Mouse (Mus musculus) heart, embryonic 14.5 days (tissue): ENCODE data around the gene Rbm18. TPM values are rescaled to one million over a fixed set of nuclear protein-coding genes. Genes with fewer than 3 reads are reported as not detected.
A peak's percentile ranks its signal among the peaks of the same experiment; 100 is the strongest.
"Not testable (repeated sequence)": the region's sequence is repeated elsewhere in the genome, so short reads cannot be mapped to it uniquely, and the experiment has no call there.

Source experiments
- ATAC-seq: fragments of 200-750 bp; cut with Nextera tagmentation; 2 replicates; pipeline ENCODE4 v1.8.0; 2017; ENCODE audit warnings: low read depth, moderate TSS enrichment; ENCODE audit not compliant: insufficient number of reproducible peaks, insufficient read depth, low FRiP score
- H3K27ac ChIP-seq, 2 experiments: fragments of 200-500 bp in 1 of 2; fragments of 300-500 bp in 1 of 2; sonication (generic) in 1 of 2; replicated peaks in 1 of 2; 2 replicates each; pipeline ENCODE4 v1.5.1; 2012 to 2014; ENCODE audit warnings: low read depth in 2 of 2, low read length in 2 of 2, control low read depth in 1 of 2, mild to moderate bottlenecking in 1 of 2, mixed read lengths in 1 of 2; ENCODE audit not compliant: control insufficient read depth in 1 of 2, insufficient read depth in 1 of 2
- H3K27me3 ChIP-seq: fragments of 300-500 bp; sonication (generic); 2 replicates; pipeline ENCODE4 v1.6.1; 2014; ENCODE audit warnings: mild to moderate bottlenecking, low read length, control low read depth; ENCODE audit not compliant: control insufficient read depth, insufficient read depth
- H3K36me3 ChIP-seq: fragments of 300-500 bp; sonication (generic); 2 replicates; pipeline ENCODE4 v1.6.1; 2014; ENCODE audit warnings: mild to moderate bottlenecking, control low read depth, low read length, mixed read lengths; ENCODE audit not compliant: control insufficient read depth, insufficient read depth
- H3K4me1 ChIP-seq, 2 experiments: fragments of 200-500 bp in 1 of 2; fragments of 300-500 bp in 1 of 2; sonication (generic) in 1 of 2; 2 replicates each; pipeline ENCODE4 v1.6.1; 2012 to 2014; ENCODE audit warnings: low read length in 2 of 2, control low read depth in 1 of 2, mixed read lengths in 1 of 2; ENCODE audit not compliant: control insufficient read depth in 2 of 2, insufficient read depth in 2 of 2
- H3K4me2 ChIP-seq: fragments of 300-500 bp; sonication (generic); 2 replicates; pipeline ENCODE4 v1.6.1; 2014; ENCODE audit warnings: mild to moderate bottlenecking, low read length
- H3K4me3 ChIP-seq, 2 experiments: fragments of 200-500 bp in 1 of 2; fragments of 300-500 bp in 1 of 2; sonication (generic) in 1 of 2; 2 replicates each; pipeline ENCODE4 v1.5.1; 2012 to 2014; ENCODE audit warnings: low read length in 2 of 2, mild to moderate bottlenecking in 2 of 2, control low read depth in 1 of 2, low read depth in 1 of 2, moderate library complexity in 1 of 2; ENCODE audit not compliant: control insufficient read depth in 1 of 2, insufficient read depth in 1 of 2
- H3K9ac ChIP-seq: fragments of 300-500 bp; sonication (generic); 2 replicates; pipeline ENCODE4 v1.6.1; 2014; ENCODE audit warnings: mild to moderate bottlenecking, low read length
- H3K9me3 ChIP-seq: fragments of 300-500 bp; sonication (generic); 2 replicates; pipeline ENCODE4 v1.6.1; 2016; ENCODE audit warnings: low read length, control low read depth; ENCODE audit not compliant: control insufficient read depth
- whole genome bisulfite sequencing: fragments of 180-500 bp; shearing (Covaris S2); extraction: QIAGEN DNeasy Blood & Tissue Kit; methylation state at CpG from one replicate; pipeline ENCODE4 v1.1.7; 2014; 5-methylcytosine and 5-hydroxymethylcytosine counted together
- polyA plus RNA-seq: library from polyadenylated mRNA; unstranded; fragments of >200 nt; fragmentation: Nextera tagmentation; extraction: Ambion mirVana; gene quantifications from 2 replicates; pipeline ENCODE4 v1.2.1, GENCODE M21; 2014

Gene Rbm18
- 66.1 and 66.3 TPM in 2 replicates for polyA plus RNA-seq

GRCm38 (mm10) chr2:36136300-36136941, at the start of gene Rbm18, which contains the start of gene Mrrf:
TSS of gene Rbm18 (minus strand) at chr2:36136773.
TSS of gene Mrrf (plus strand) at chr2:36136389.
- Histone ChIP-seq H3K9me3 (no peaks in the 10 kb centered on the region), H3K4me3 (peak within 1 kb of the TSS; percentile 88 to 89), H3K4me1 (peaks cover 4 to 35% of the 10 kb centered on the region in 2 experiments; a peak in 3 of 4 replicates), H3K27ac (peak within 1 kb of the TSS; percentile 95), H3K27me3 (no peaks in the 10 kb centered on the region), H3K9ac (peak within 1 kb of the TSS; percentile 90), H3K36me3 (peaks cover 31% of the 10 kb centered on the region), H3K4me2 (peak within 1 kb of the TSS; percentile 80)
- under 1% methylated on average over 50 of the region's 50 CpGs for WGBS
- peak; percentile 95 for ATAC-seq

GRCm38 (mm10) chr2:36184876-36185275, 48.3 kb upstream of the Rbm18 start:
- Histone ChIP-seq H3K9me3 (no peaks in the 10 kb centered on the region), H3K4me3 (no peak overlapping the region), H3K4me2 (no peak overlapping the region), H3K9ac (no peak overlapping the region), H3K27me3 (no peaks in the 10 kb centered on the region), H3K36me3 (peaks cover 11% of the 10 kb centered on the region; the same call in 1 of the 2 replicates), H3K4me1 (peaks cover 0 to 10% of the 10 kb centered on the region in 2 experiments; a peak in 3 of 4 replicates), H3K27ac (0 out of 4 replicates have a peak overlapping the region, but pooled peaks of 1 of the 2 experiments have one; percentile 12)
- ATAC-seq, result no peak
- 76% methylated on average over 6 of the region's 6 CpGs for WGBS

GRCm38 (mm10) chr2:36184192-36184591, 47.6 kb upstream of the Rbm18 start:
- Histone ChIP-seq H3K4me3 (no peak overlapping the region), H3K36me3 (peaks cover 14% of the 10 kb centered on the region; the same call in 1 of the 2 replicates), H3K9me3 (no peaks in the 10 kb centered on the region), H3K9ac (no peak overlapping the region), H3K4me2 (no peak overlapping the region), H3K4me1 (peaks cover 0 to 16% of the 10 kb centered on the region in 2 experiments; a peak in 3 of 4 replicates), H3K27ac (peak overlapping the region in 1 of 2 experiments; percentile 59; a peak in 1 of 4 replicates), H3K27me3 (no peaks in the 10 kb centered on the region)
- WGBS, result 82% methylated on average over 2 of the region's 2 CpGs
- ATAC-seq, result no peak

GRCm38 (mm10) chr2:36183278-36183677, 46.7 kb upstream of the Rbm18 start:
- 55% methylated on average over 2 of the region's 2 CpGs for WGBS
- Histone ChIP-seq H3K27me3 (no peaks in the 10 kb centered on the region), H3K4me1 (peaks cover 0 to 16% of the 10 kb centered on the region in 2 experiments; a peak in 3 of 4 replicates), H3K9ac (no peak overlapping the region; the same call in 1 of the 2 replicates), H3K9me3 (no peaks in the 10 kb centered on the region), H3K27ac (peak overlapping the region; percentile 40 to 59; a peak in 2 of 4 replicates), H3K4me2 (no peak overlapping the region), H3K4me3 (no peak overlapping the region), H3K36me3 (peaks cover 18% of the 10 kb centered on the region)
- ATAC-seq, result no peak

- H3K4me2 ChIP-seq, H3K9ac ChIP-seq, H3K9me3 ChIP-seq, H3K27me3 ChIP-seq, H3K4me3 ChIP-seq, ATAC-seq, H3K27ac ChIP-seq: not testable (repeated sequence)
- H3K4me1 ChIP-seq, result peaks cover 0 to 16% of the 10 kb centered on the region in 2 experiments; a peak in 3 of 4 replicates
- peaks cover 31% of the 10 kb centered on the region for H3K36me3 ChIP-seq
- WGBS, result 90% methylated on average over 4 of the region's 4 CpGs
These were observed 45.2 kb upstream of the Rbm18 start for GRCm38 (mm10) chr2:36181587-36182368.

- H3K9me3 ChIP-seq, result no peaks in the 10 kb centered on the region
- 49% methylated on average over 3 of the region's 3 CpGs for WGBS
These were observed 42.9 kb upstream of the Rbm18 start for GRCm38 (mm10) chr2:36179487-36179886.

GRCm38 (mm10) chr2:36172574-36172973, 36.0 kb upstream of the Rbm18 start:
- peaks cover 24% of the 10 kb centered on the region for H3K36me3 ChIP-seq
- no peaks in the 10 kb centered on the region for H3K27me3 ChIP-seq
- ATAC-seq, result no peak
- no peaks in the 10 kb centered on the region for H3K9me3 ChIP-seq
- peaks cover 4 to 15% of the 10 kb centered on the region in 2 experiments for H3K4me1 ChIP-seq
- no peak overlapping the region for H3K4me3 ChIP-seq
- H3K4me2 ChIP-seq, result no peak overlapping the region
- H3K9ac ChIP-seq, result no peak overlapping the region
- 78% methylated on average over 3 of the region's 3 CpGs for WGBS
- H3K27ac ChIP-seq, result no peak overlapping the region

More at GRCm38 (mm10) chr2:36179487-36179886, 42.9 kb upstream of the Rbm18 start:
- Histone ChIP-seq H3K4me1 (peaks cover 0 to 22% of the 10 kb centered on the region in 2 experiments; a peak in 3 of 4 replicates), H3K9ac (no peak overlapping the region), H3K4me3 (no peak overlapping the region), H3K27ac (peak overlapping the region in 1 of 2 experiments; percentile 31; a peak in 1 of 4 replicates), H3K27me3 (no peaks in the 10 kb centered on the region), H3K36me3 (peaks cover 40% of the 10 kb centered on the region), H3K4me2 (no peak overlapping the region)
- ATAC-seq, result no peak
